Mouse (Mus musculus) liver, adult 2 months (tissue): ENCODE measurements around the gene Bud13.
"Not testable (repeated sequence)": the region's sequence is repeated elsewhere in the genome, so short reads cannot be mapped to it uniquely, and the experiment has no call there.

ENCODE experiments used
- CTCF ChIP-seq: fragments of 200-500 bp; IDR thresholded peaks from 2 replicates; pipeline ENCODE4 v1.5.1; 2011; ENCODE audit warnings: low read depth, low read length, control low read depth
- POLR2A ChIP-seq: fragments of 200-500 bp; IDR thresholded peaks from 2 replicates; pipeline ENCODE4 v1.6.1; 2011; ENCODE audit warnings: low read length, control low read depth; ENCODE audit not compliant: insufficient read depth; ENCODE audit errors: extremely low read depth

- not testable (repeated sequence) for TF ChIP-seq CTCF, POLR2A
Observed at GRCm38 (mm10) chr9:46319886-46320285, 37.1 kb downstream of the Bud13 start, which contains the start of gene 4931429L15Rik.
